Mouse (Mus musculus) cortical plate, adult 2 months (tissue): ENCODE measurements around the gene Gm21974.

Experiments
- CTCF ChIP-seq: fragments of 200-500 bp; IDR thresholded peaks from 2 replicates; pipeline ENCODE4 v1.5.1; 2011; ENCODE audit warnings: mild to moderate bottlenecking, control low read depth, low read length; ENCODE audit not compliant: insufficient read depth; ENCODE audit errors: extremely low read depth
- POLR2A ChIP-seq: fragments of 200-500 bp; IDR thresholded peaks from 2 replicates; pipeline ENCODE4 v1.6.1; 2011; ENCODE audit warnings: mild to moderate bottlenecking, low read length, control low read depth; ENCODE audit not compliant: insufficient read depth; ENCODE audit errors: extremely low read depth

DNA sequence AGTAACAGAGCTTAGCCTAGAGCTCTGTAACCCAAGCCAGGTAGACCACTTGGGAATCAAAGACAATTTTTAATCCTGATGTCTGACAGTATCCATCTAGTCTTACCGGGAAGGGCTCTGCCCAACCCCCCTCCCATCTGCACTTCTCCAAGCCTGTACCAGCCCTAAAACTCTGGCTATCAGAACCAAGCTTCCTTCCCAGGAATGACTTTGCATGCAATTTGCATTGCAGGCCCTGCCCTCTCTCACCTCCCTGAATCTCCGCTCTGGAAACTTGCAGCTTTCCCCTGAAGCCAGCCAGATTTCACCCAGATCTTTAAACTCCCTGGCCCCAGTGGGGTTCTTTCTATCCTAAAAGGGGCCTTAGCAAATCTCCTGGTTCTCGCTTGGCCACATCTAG is 7.5 kb downstream of the Gm21974 start:
- TF ChIP-seq POLR2A, result no peak
- TF ChIP-seq CTCF, result no peak
